Mouse (Mus musculus): ENCODE measurements around the gene Lmod2.

Gene Lmod2

GRCm38 (mm10) chr6:24597500-24597899, at the start of gene Lmod2:
Lmod2 (plus strand) TSS chr6:24597762.
- no peak for DNase-seq (ENCODE audit: extremely low spot score, low read depth, low spot score)

- no peak for DNase-seq (ENCODE audit: extremely low spot score, low read depth, low spot score)
These were observed 47.8 kb upstream of the Lmod2 start for GRCm38 (mm10) chr6:24549801-24550200.

GRCm38 (mm10) chr6:24552046-24552445, 45.5 kb upstream of the Lmod2 start:
- no peak for DNase-seq (ENCODE audit: extremely low spot score, low read depth, low spot score)

- DNase-seq (ENCODE audit: extremely low spot score, low read depth, low spot score) = no peak
These were observed 43.0 kb upstream of the Lmod2 start for GRCm38 (mm10) chr6:24554427-24555086.

- no peak for DNase-seq (ENCODE audit: extremely low spot score, low read depth, low spot score)
These were observed 42.1 kb upstream of the Lmod2 start for GRCm38 (mm10) chr6:24555488-24555887.

GRCm38 (mm10) chr6:24564081-24564480, 33.5 kb upstream of the Lmod2 start:
- no peak for DNase-seq (ENCODE audit: extremely low spot score, low read depth, low spot score)

GRCm38 (mm10) chr6:24564886-24565285, 32.7 kb upstream of the Lmod2 start:
- DNase-seq (ENCODE audit: extremely low spot score, low read depth, low spot score) = no peak

GRCm38 (mm10) chr6:24568963-24569362, 28.6 kb upstream of the Lmod2 start:
- no peak for DNase-seq (ENCODE audit: extremely low spot score, low read depth, low spot score)

GRCm38 (mm10) chr6:24569711-24570110, 27.9 kb upstream of the Lmod2 start:
- DNase-seq (ENCODE audit: extremely low spot score, low read depth, low spot score) = no peak

GRCm38 (mm10) chr6:24570278-24570677, 27.3 kb upstream of the Lmod2 start:
- DNase-seq (ENCODE audit: extremely low spot score, low read depth, low spot score) = no peak

GRCm38 (mm10) chr6:24571126-24571525, 26.4 kb upstream of the Lmod2 start:
- no peak for DNase-seq (ENCODE audit: extremely low spot score, low read depth, low spot score)

- no peak for DNase-seq (ENCODE audit: extremely low spot score, low read depth, low spot score)
These were observed 25.1 kb upstream of the Lmod2 start for GRCm38 (mm10) chr6:24572431-24572830.

GRCm38 (mm10) chr6:24573319-24573718, 24.2 kb upstream of the Lmod2 start:
- DNase-seq (ENCODE audit: extremely low spot score, low read depth, low spot score) = no peak

- no peak for DNase-seq (ENCODE audit: extremely low spot score, low read depth, low spot score)
These were observed 14.1 kb upstream of the Lmod2 start for GRCm38 (mm10) chr6:24583456-24583855.

GRCm38 (mm10) chr6:24585431-24586310, 11.9 kb upstream of the Lmod2 start:
- DNase-seq (ENCODE audit: extremely low spot score, low read depth, low spot score) = no peak

GRCm38 (mm10) chr6:24586885-24587284, 10.7 kb upstream of the Lmod2 start:
- DNase-seq (ENCODE audit: extremely low spot score, low read depth, low spot score) = no peak

GRCm38 (mm10) chr6:24590282-24590681, 7.3 kb upstream of the Lmod2 start:
- no peak for DNase-seq (ENCODE audit: extremely low spot score, low read depth, low spot score)

- DNase-seq (ENCODE audit: extremely low spot score, low read depth, low spot score) = no peak
These were observed 5.9 kb upstream of the Lmod2 start for GRCm38 (mm10) chr6:24591525-24592218.

GRCm38 (mm10) chr6:24599179-24599578, 1.6 kb downstream of the Lmod2 start:
- DNase-seq (ENCODE audit: extremely low spot score, low read depth, low spot score) = no peak

GRCm38 (mm10) chr6:24599639-24600038, 2.1 kb downstream of the Lmod2 start:
- DNase-seq (ENCODE audit: extremely low spot score, low read depth, low spot score) = no peak

GRCm38 (mm10) chr6:24600134-24600533, 2.6 kb downstream of the Lmod2 start:
- no peak for DNase-seq (ENCODE audit: extremely low spot score, low read depth, low spot score)

GRCm38 (mm10) chr6:24600726-24601125, 3.2 kb downstream of the Lmod2 start:
- DNase-seq (ENCODE audit: extremely low spot score, low read depth, low spot score) = no peak

Data from hindlimb bud, embryonic 11.5 days (tissue).